18 mouse cellular contexts compared by ENCODE assay signal in the genomic region with DNA sequence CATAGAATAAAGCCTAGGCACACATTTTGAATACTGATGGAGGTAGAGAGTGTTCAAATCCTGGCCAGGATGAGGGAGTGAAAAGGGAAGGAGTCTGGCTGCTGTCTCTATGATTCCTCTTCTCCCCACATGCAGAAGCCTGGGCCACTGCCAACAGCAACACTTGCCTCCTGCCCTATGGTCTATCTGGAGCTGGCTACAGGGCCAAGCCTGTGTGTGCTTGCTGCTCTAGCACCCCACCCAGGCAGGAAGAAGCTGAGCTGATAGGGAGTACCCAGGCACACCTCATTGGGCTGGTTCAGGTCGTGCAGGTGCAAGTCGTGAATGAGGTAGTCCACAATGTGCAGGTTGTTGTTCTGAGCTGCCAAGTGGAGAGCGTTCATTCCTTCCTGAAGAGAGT. TPM values are rescaled to one million over a fixed set of nuclear protein-coding genes. Genes with fewer than 3 reads are reported as not detected.
DNase-seq lines count a peak whose midpoint lies in the region; ATAC-seq lines count a peak whose summit lies in the region.
"Had no signal": no experiment of that assay in that cellular context is flagged by ENCODE, and none has a peak within 500 bp of the region (broad histone marks: within the 10 kb centered on the region; RNA-seq: fewer than 3 reads in every experiment).

No protein-coding gene starts in this region.

- no peaks in the 10 kb centered on the region for H3K9me3 ChIP-seq in kidney, embryonic 15.5 days (replicated peaks)
- H3K9me3 ChIP-seq in forebrain, embryonic 11.5 days (ENCODE audit: control insufficient read depth, low read length) = no peaks in the 10 kb centered on the region
- H3K9me3 ChIP-seq: forebrain, embryonic 12.5 days; limb, embryonic 15.5 days had no signal

- H3K4me1 ChIP-seq in kidney, embryonic 15.5 days = no peaks in the 10 kb centered on the region
- no peaks in the 10 kb centered on the region for H3K4me1 ChIP-seq in forebrain, embryonic 11.5 days (replicated peaks; ENCODE audit: control insufficient read depth, insufficient read depth, low read length)
- H3K4me1 ChIP-seq: forebrain, embryonic 12.5 days had no signal

- no peak for ATAC-seq in kidney, embryonic 15.5 days (replicated peaks; ENCODE audit: low FRiP score)
- ATAC-seq in forebrain, embryonic 11.5 days (replicated peaks; ENCODE audit: low FRiP score) = no peak
- ATAC-seq: inflammation-experienced regulatory T-cells, adult 6 months had no signal

- WGBS in kidney, embryonic 15.5 days = 71% methylated on average over 3 of the region's 3 CpGs
- 82% methylated on average over 3 of the region's 3 CpGs for WGBS in forebrain, embryonic 11.5 days

- peak; percentile 62 for DNase-seq in kidney, postnatal 10 days
- DNase-seq in urinary bladder, postnatal 14 days (ENCODE audit: low spot score) = peak; percentile 69
- no peak for DNase-seq in urinary bladder, postnatal 10 days (ENCODE audit: low spot score)
- peak; percentile 60 for DNase-seq in heart, postnatal 4 days
- no peak for DNase-seq in forebrain, embryonic 11.5 days (ENCODE audit: low spot score)
- DNase-seq in layer of hippocampus, adult 9-10 months (ENCODE audit: low spot score) = no peak
- DNase-seq: cerebellum, adult 8-10 months; layer of hippocampus, adult 9-11 months had no signal

- no peak overlapping the region for H3K9ac ChIP-seq in kidney, embryonic 15.5 days
- no peak overlapping the region for H3K9ac ChIP-seq in forebrain, embryonic 11.5 days (ENCODE audit: low read length)
- H3K9ac ChIP-seq: forebrain, embryonic 12.5 days; limb, embryonic 15.5 days had no signal

- no peak overlapping the region for H3K4me2 ChIP-seq in kidney, embryonic 15.5 days
- H3K4me2 ChIP-seq in forebrain, embryonic 11.5 days (ENCODE audit: low read depth, low read length, severe bottlenecking) = no peak overlapping the region
- H3K4me2 ChIP-seq: forebrain, embryonic 12.5 days; limb, embryonic 15.5 days had no signal

- no peak overlapping the region for H3K4me3 ChIP-seq in kidney, embryonic 15.5 days (replicated peaks)
- no peak overlapping the region for H3K4me3 ChIP-seq in forebrain, embryonic 11.5 days (ENCODE audit: low read depth, low read length)
- H3K4me3 ChIP-seq: forebrain, embryonic 12.5 days; limb, embryonic 15.5 days had no signal

- H3K36me3 ChIP-seq in kidney, embryonic 15.5 days = no peaks in the 10 kb centered on the region
- no peaks in the 10 kb centered on the region for H3K36me3 ChIP-seq in forebrain, embryonic 11.5 days (ENCODE audit: control insufficient read depth, insufficient read depth, low read length)
- H3K36me3 ChIP-seq: forebrain, embryonic 12.5 days; limb, embryonic 15.5 days had no signal

- no peak overlapping the region for H3K27ac ChIP-seq in kidney, embryonic 15.5 days
- H3K27ac ChIP-seq in forebrain, embryonic 11.5 days (ENCODE audit: low read depth, low read length) = no peak overlapping the region
- H3K27ac ChIP-seq: forebrain, embryonic 12.5 days; limb, embryonic 15.5 days had no signal

- H3K27me3 ChIP-seq in kidney, embryonic 15.5 days = no peaks in the 10 kb centered on the region
- no peaks in the 10 kb centered on the region for H3K27me3 ChIP-seq in forebrain, embryonic 11.5 days (ENCODE audit: control insufficient read depth, insufficient read depth, low read length)
- H3K27me3 ChIP-seq: forebrain, embryonic 12.5 days; limb, embryonic 15.5 days had no signal

RNA-seq across cellular contexts. Expression of a gene that starts 16.7 kb away (rescaled TPM):
- 0.17 and 0.22 TPM in 2 replicates for polyA plus RNA-seq in kidney, embryonic 15.5 days (2015; fragmentation: Nextera tagmentation; extraction: Ambion mirVana)
- under 1 TPM; 0.62 to 0.83 TPM for total RNA-seq in heart, postnatal 4 days (2021)
- polyA plus RNA-seq in forebrain, embryonic 11.5 days (2014; fragmentation: Nextera tagmentation; extraction: Ambion mirVana) = not detected in 2 replicates
- polyA plus RNA-seq: embryonic facial prominence, embryonic 11.5 days; forebrain, embryonic 12.5 days; inflammation-experienced regulatory T-cells, adult 6 months; spleen, adult 2 months had no signal

RNA-seq across cellular contexts. Expression of a gene that starts 36.2 kb away (rescaled TPM):
- polyA plus RNA-seq in kidney, embryonic 15.5 days (2015; fragmentation: Nextera tagmentation; extraction: Ambion mirVana) = not detected in 2 replicates
- not detected for total RNA-seq in heart, postnatal 4 days (2021)
- polyA plus RNA-seq in forebrain, embryonic 11.5 days (2014; fragmentation: Nextera tagmentation; extraction: Ambion mirVana) = not detected in 2 replicates
- total RNA-seq: gastrocnemius, adult 18-20 months; megakaryocyte, adult 5-6 weeks had no signal
- polyA plus RNA-seq: embryonic facial prominence, embryonic 11.5 days; forebrain, embryonic 12.5 days; heart, embryonic 16.5 days; inflammation-experienced regulatory T-cells, adult 6 months; limb, embryonic 15.5 days; spleen, adult 2 months; thymus, postnatal 0 days had no signal

Comparison
In these comparisons a context has a peak if more than half of its experiments do, and no peak if none do; other contexts are left out.
1. DNase-seq: peak in kidney, postnatal 10 days (single experiment), urinary bladder, postnatal 14 days (single experiment) and heart, postnatal 4 days (single experiment); none in urinary bladder, postnatal 10 days (single experiment), forebrain, embryonic 11.5 days (single experiment) and layer of hippocampus, adult 9-10 months (single experiment).